Mouse (Mus musculus): ENCODE measurements at regions not wholly inside any gene's neighbourhood (a gene's known extent, or its start where the extent isn't known, plus 50 kb on each side); places are given as distances from the start of the nearest gene placed in this dataset.

GRCm38 (mm10) chr10:45806984-45807827 is 229.6 kb downstream of the Hace1 start:
- no peak for TF ChIP-seq CTCF (IDR thresholded peaks at IDR 0.05; ENCODE audit: low read depth)
- TF ChIP-seq EP300 (IDR thresholded peaks at IDR 0.05; ENCODE audit: low read depth): no peak
